Mouse (Mus musculus) megakaryocyte progenitor cell, adult 5-6 weeks (primary cell): ENCODE data around the gene Sptbn4. TPM values are rescaled to one million over a fixed set of nuclear protein-coding genes. Genes with fewer than 3 reads are reported as not detected.
"Not testable (repeated sequence)": the region's sequence is repeated elsewhere in the genome, so short reads cannot be mapped to it uniquely, and the experiment has no call there.

ENCODE experiments used
- ATAC-seq: replicated peaks from 2 replicates; pipeline ENCODE4 v1.8.0; 2016; ENCODE audit warnings: mild to moderate bottlenecking, moderate TSS enrichment, inconsistent platforms; ENCODE audit not compliant: poor library complexity
- total RNA-seq, 2 experiments: library from RNA; stranded (forward) in 1 of 2; stranded (reverse) in 1 of 2; fragments of 157-497, 149-512 nt in 1 of 2; fragments of 200-1000 nt in 1 of 2; gene quantifications; 2 replicates each; pipeline versions ENCODE4 v1.2.3 to v1.2.4; 2015 to 2017

Gene Sptbn4
- 0.02 and 0.07 TPM in 2 replicates for total RNA-seq (2015)
- total RNA-seq (2017) = not detected in 2 replicates

DNA sequence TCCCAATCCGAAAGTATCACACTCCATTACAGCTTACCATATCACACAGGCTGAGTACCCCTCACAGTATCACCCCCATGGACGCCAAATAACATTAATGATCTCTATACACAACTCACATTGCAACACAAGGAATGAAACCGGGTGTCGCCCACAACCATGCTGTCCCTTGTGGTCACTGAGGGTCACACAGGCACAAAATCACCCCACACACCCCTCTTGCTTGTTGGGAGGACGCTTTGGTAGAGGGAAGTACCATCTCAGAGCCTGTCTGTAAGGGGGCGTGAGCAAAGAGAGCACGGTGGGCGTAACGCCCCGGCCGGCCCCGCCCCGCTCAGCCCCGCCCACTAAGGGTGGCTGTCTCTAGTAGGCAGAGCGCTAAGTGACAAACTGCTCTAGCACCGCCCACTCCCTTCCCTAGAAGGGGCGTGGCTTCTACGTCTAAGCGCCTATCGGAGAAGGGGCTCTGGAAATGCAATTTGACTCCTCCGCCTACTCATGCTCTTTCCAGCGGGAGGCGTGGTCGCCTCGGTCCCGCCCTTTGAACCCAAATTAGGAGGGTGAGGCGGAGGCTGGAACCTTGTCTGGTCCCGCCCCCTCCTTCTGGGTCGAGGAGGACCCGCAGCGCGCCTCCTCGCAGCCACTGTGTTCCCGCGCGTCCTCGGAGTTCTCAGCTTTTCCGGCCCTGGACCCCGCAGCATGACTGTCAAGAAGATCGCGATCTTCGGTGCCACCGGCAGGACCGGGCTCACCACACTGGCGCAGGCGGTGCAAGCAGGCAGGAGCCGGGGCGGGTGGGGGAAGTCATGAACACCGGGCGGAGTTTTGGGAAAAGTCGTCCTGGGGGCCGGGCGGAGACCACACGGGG is at the start of gene Sptbn4, which contains the start of gene Blvrb:
Gene Sptbn4, minus strand, starts transcription at position 268 of the 868 bp plus-strand sequence.
Gene Blvrb, plus strand, starts transcription at position 560 of the 868 bp plus-strand sequence.
- ATAC-seq = peak; percentile 76

DNA sequence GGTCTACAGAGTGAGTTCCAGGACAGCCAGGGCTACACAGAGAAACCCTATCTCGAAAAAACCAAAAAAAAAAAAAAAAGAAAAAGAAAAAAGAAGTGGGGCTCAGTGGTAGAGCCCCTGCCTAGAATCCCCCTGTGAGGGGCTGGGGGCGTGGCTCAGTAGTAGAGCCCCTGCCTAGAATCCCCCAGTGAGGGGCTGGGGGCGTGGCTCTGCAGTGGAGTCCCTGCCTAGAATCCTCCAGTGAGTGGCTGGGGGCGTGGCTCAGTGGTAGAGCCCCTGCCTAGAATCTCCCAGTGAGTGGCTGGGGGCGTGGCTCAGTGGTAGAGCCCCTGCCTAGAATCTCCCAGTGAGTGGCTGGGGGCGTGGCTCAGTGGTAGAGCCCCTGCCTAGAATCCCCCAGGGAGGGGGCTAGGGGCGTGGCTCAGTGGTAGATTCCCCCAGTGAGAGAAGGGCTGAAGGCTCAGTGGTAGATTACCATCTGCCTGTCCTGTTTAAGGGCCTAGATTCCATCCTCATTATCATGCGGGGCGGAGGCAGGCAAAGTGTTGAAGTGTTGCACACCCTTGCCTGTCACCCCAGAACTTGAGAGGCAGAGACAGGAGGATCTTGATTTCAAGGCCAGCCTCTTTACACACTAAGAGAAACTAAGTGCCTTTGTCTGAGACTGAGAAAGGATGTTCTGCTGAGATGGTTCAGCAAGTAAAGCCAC is 47.3 kb upstream of the Sptbn4 start:
- not testable (repeated sequence) for ATAC-seq

DNA sequence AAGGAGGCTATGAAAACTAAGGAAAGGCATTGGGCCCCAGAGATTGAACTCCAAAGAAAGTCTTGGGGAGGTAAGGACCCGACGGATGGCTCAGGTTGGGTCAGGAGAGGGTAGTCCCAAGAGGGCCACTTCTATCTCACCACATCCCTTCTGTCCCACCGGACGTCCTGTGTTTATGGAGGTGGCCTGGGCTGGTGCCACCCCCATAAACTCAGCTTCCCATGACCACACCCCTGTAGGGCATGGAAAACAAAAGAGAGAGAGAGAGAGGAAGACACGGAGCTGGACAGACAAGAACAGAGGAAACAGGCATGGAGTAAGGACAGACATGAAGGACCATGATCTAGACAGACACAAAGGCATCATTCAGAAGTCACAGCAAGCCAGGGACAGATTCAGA is 46.0 kb upstream of the Sptbn4 start:
- no peak for ATAC-seq

DNA sequence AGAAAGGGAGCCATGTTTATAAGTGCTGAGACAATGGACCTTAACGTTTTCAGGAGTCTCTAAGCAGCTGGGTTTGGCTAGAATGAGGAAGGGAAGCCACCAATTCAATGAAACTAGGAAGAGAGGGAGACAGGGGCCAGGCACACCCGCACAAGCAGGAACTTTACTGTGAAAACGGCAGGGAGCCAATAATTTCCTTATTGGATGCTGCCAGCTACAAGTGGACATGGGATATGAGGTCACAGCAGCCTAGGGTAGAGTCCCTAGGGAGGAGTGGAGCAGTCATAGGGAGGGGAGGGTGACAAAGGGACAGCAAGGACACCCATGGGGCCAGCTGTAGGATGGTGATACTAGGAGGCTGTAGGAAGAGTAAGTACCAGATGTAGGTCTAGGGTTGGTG is 45.5 kb upstream of the Sptbn4 start:
- no peak for ATAC-seq

DNA sequence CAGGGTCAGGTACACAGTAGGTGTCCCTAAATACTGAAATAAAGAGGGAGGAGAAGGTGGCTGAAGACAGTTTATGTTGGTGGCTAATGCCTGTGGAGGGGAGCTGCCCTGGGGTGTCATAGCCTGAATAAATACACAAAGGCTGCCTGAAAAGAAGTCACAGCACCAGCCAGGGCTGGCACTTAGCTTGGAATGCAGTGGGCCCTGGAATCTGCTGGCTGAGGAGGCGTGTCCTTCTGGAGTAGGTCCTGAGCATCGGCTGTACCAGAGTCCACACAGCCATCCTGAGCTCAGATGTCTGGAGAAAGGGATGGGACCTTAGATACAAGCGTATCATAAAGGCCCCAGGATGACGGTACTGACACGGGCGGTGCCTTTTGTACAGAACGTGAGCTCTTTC is 44.4 kb upstream of the Sptbn4 start:
- ATAC-seq = no peak

DNA sequence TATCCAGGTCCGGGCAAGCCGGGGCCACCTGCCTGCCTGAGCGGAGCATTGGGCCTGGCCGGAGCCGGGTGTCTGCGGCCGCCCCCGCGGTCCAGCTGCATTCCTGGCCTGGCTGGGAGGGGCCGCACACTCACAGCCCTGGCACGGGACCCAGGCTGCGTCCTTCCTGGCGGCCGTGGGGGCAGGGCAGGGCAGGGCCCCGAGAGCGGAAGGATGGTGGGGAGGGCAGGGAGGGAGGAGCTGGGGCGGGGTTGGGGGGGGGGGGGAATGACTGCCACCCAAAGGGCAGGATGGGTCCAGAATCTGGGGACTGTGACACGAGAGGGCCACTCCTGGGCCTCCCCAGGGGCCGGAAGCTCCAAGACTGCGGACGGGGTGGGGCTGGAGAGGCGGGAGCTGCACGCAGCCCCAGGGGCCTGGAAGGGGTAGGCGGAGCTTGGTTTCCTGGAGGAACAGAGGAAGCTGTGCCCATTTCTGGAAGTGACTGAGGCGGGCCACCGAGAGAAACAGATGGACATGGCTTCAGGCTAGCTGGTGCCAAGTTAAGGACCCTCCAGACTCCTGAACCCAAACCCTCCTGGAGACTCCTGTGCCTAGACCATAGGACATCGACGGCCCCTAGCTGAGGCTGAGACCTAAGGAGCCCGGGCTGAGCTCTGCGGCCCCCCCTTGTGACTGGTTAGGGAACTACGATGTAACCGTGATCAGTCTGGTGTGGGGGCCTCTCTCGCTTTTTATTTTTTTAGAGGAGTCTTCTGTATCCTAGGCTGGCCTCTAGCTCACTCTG is 43.2 kb upstream of the Sptbn4 start:
- ATAC-seq = peak; percentile 63

DNA sequence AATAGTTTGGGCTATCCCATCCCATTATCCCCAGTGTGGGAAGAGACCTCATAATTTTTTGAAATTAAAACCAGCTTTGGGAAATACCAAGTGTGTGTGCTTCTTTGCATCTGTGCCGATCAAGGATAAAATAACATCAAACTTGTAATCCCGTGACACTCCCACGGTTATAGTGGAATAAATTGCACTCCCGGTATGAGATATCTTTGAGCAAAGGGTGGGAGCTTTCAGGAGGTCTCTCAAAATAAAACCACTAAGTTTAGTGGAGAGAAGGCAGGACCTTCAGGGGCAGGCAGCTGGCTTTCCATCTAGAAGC is 42.7 kb upstream of the Sptbn4 start:
- ATAC-seq = no peak

DNA sequence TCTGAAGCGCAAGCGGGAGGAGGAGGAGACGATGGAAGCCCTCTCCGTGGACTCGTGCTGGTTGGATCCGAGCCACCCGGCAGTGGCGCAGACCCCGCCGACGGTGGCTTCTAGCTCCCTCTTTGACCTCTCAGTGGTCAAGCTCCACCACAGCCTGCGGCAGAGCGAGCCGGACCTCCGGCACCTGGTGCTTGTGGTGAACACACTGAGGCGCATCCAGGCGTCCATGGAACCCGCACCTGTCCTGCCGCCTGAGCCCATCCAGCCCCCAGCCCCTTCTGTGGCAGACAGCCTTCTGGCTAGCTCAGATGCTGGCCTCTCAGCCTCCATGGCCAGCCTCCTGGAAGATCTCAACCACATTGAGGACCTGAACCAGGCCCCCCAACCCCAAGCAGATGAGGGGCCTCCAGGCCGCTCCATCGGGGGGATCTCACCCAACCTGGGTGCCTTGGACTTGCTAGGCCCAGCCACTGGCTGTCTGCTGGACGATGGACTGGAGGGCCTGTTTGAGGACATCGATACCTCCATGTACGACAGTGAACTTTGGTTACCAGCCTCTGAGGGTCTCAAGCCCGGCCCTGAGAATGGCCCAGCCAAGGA is 41.9 kb upstream of the Sptbn4 start:
- no peak for ATAC-seq

DNA sequence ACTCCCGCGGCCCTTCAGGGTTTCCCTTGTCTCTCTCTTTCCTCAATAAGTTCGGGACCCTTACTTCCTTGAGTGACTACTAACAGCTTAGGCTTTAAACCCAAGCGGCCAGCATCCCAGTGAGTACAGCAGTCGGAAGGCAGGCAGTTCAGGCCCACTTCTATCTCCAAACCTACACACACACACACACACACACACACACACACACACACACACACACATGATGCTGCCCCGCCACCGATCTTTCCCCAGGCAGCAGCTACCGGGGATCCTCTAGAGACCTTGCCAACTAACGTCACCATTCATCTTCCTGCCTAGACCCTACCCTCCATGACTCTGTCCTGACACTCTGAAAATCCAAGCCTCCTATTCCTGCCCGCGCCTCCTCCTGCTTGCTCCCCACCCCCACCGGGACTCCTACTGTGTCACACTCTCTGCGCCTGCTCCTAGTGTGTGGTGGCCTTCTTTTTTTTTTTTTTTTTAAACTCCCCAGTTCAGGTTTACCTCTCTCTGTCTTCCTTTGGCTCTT is 40.3 kb upstream of the Sptbn4 start:
- ATAC-seq = no peak

DNA sequence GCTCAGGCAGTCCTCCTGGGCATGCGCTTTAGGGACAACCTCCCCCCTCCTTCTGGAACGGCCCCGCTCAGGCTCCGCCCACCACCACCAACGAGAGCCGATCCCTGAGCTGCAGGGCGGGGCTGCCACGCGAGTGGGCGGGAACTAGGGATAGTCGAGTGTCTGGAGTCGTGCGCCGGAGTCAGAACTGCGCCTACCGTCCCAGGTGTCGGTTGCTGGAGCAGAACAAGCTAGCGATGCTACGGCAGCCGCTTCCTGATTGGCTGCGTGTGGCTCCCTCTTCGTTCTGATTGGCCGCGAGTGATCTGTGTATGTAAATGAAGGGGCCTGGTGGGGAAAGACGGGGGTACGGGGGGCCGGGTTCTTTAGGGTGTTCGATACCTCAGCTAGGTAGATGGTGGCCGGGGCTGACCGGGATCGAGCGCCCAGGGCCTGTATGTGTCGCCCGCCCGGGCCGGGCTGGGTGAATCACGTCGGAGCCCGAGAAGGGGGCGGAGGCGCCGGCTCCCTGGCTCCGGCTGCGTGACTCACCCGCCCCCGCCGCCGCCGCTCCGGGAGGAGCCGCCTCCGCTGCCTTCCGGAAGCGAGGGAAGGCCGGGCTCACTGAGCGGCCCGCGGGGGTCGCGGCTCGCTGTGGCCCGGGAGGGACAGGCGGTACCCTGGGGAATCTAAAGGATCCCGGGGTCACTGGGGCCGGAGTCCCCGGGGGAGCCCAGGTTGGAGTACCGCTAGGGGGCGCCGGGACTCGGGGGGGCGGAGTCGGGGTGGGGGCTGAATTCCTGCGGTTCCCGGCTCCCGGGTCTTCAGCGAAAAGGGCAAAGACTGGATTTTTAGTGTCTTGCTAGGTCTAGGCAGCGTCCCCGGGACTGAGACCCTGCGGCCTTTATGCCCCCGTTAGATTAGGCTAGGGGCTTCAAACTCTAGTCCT is 39.5 kb upstream of the Sptbn4 start, which contains the start of gene Sertad1:
Gene Sertad1, plus strand, starts transcription at position 141 of the 928 bp plus-strand sequence.
- peak; percentile 72 for ATAC-seq

DNA sequence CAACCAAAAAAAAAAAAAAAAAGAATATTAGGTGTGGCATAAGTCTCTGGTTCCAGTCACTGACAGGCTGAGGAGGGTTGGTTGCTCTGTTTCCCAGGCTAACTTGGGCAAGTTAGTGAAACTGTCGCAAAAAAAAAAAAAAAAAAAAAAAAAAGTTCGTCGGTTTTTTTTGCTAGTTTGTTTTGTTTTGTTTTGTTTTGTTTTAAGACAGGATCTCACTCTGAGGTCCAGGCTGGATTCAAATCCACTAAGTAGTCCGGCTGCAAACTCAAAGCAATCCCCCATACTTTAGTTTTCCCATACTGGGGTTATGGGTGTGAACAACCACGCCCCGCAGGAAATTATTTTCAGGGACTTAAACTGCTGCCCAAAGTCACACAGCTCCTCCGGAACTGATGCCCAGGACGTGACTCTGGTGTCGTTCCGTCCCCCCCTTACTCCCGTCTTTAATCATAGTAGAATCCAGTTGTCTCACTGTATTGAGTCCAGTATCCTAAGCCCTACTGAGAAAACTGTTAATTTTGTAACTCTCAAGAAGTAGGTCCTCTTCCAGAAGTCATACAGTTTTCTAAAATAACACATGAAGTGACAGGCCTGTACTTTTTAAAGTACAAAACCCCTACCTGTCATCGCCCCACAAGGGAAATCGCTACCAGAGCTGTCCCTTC is 38.8 kb upstream of the Sptbn4 start:
- no peak for ATAC-seq

DNA sequence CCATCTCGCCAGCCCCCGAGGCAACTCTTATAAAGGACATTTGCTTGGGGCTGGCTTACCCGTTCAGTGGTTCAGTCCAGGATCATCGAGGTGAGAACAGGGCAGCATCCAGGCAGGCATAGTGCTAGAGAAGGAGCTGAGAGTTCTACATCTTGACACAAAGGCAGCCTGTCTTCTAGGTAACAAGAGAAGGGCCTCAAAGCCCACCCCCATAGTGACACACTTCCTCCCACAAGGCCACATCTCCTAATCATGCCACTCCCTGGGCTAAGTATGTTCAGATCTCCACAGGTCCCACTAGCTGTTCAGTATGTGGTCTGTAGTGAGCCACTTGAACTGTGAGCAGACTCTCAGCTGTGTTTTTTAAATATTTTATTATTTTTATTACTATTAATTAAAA is 36.4 kb upstream of the Sptbn4 start:
- no peak for ATAC-seq

DNA sequence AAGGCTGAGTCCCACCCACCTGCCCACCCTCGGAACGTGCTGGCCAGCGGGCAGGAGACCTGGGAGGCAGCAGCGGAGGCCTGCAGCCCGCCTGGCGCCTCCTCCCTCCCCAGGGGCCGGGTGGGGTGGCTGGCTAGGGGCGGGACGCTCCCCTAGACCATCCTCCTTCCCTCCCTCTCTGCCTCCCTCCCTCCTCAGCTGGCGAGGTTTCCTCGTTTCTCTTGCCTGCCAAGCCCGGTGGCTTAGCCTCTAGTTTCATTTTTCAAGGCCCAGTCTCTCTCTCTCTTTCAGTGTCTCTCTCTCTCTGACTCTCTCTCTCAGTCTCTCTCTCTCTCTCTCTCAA is 34.1 kb upstream of the Sptbn4 start:
- peak; percentile 92 for ATAC-seq

DNA sequence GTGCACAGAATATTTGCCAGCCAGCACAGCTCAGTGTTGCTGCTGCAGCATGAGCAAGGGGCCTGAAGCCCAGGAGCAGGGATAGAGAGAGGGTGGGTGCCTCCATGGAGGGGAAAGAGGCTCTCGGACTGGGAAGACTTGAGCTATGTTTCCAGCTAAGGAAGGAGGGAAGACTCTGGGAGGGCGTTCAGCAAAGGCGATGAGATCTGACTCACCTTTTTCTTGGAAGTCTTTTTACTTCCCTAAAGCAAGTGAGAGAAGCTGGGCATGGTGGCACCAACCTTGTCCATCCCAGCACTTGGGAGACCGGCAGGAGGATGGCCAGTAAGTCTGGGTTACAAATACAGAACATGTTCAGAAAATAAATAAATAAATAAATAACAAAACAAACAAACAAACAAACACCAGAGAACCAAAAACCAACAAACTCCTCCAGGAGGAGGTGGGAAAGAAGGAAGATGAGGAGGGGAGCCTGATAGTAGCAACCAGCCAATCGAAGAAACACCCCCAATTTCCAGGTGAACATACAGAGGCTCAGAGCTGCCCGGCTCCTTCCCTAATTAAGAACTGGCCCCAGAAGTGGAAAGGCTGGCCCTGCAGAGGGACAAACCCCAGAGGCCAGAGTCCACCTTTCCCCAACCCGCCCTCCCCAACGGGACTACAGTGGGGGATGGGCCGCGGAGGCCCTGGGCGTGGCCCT is 33.6 kb upstream of the Sptbn4 start:
- no peak for ATAC-seq

DNA sequence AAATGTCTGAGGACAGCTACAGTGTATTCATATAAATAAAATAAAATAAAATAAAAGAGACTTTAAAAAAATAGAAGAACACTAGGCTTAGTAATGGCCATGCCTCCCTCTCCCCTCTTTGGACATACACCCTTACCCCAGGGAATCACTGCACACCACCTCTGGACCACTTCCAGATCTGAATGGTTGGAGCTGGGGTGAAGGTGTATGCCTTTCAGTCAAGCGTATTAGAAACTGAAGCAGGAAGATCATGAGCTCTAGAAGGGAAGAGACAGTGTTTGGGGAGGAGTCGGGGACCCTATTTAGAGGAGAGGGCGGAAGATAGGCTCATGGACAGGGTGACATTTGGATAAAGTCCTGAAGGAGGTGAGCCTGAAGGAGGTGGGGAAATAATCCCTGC is 33.0 kb upstream of the Sptbn4 start:
- ATAC-seq = no peak

DNA sequence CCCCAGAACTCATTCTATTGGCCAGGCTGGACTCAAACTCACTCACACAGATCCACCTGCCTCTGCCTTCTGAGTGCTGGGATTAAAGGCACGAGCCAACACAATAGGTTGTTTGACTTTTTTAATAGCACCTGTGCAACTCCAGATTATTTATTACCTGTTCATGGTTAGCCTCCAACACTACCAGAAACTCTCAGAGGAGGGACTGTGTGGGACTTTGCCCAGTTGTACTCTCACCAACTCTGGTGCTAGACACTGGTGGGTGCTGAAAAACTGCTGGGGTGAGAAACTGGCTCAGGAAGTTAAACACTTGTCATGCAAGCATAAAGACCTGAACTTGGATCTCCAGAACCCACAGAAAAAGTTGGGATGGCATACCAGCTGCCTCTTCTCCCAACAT is 32.3 kb upstream of the Sptbn4 start:
- ATAC-seq = no peak

DNA sequence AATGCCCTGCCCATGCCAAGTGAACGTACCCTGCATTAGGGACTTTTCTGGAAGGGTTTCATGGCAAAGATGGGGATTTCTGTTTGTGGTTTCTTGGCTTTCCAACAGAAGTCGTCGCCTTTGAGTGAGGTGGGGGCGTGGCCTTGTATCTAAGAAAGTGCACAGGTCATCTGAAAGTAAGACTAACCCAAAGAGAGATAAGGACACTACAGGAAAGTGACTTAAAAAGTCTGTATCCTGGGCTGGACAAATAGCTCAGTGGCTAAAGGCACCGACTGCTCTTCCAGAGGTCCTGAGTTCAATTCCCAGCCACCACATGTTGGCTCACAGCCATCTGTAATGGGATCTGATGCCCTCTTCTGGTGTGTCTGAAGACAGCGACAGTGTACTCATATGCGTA is 31.1 kb upstream of the Sptbn4 start:
- no peak for ATAC-seq

DNA sequence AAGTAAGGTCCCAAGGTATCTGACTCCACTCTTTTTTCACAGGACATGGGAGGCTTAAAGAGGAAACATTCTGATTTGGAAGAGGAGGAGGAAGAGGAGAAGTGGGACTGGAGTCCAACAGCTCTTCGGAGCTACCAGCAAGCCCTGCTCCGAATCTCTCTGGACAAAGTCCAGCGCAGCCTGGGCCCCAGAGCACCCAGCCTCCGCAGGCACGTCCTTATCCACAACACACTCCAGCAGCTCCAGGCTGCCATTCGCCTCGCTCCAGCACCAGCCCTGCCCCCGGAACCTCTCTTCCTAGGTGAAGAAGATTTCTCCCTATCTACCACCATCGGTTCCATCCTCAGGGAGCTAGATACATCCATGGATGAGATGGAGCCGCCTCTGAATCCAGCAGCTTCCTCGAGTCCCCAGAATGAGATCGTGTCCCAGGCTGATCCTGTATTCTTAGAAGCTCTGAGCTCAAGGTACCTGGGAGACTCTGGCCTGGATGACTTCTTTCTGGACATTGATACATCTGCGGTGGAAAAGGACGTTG is 28.7 kb upstream of the Sptbn4 start:
- no peak for ATAC-seq
